Mouse (Mus musculus): ENCODE results near the gene Tle1. TPM values are rescaled to one million over a fixed set of nuclear protein-coding genes. Genes with fewer than 3 reads are reported as not detected.

Tle1 gene
- polyA plus RNA-seq, 1 experiment: 41.2 TPM

- TF ChIP-seq POLR2A (IDR thresholded peaks at IDR 0.05; ENCODE audit: low read depth, low read length): peak; percentile 39
- TF ChIP-seq CTCF (IDR thresholded peaks at IDR 0.05; ENCODE audit: borderline replicate concordance, insufficient read depth, low read length): peak; percentile 89
- Histone ChIP-seq H3K4me3 (ENCODE audit: insufficient read depth, low read length) (peak overlapping the region; percentile 92), H3K4me1 (ENCODE audit: control insufficient read depth, insufficient read depth, low read length) (peaks cover 11% of the 10 kb centered on the region), H3K27ac (ENCODE audit: insufficient read depth, low read length) (no peak overlapping the region)
Measured at GRCm38 (mm10) chr4:72198877-72199411, 1.8 kb downstream of the Tle1 start.

- 0 out of 2 replicates have a peak overlapping the region, but pooled peaks have one; percentile 23 for H3K27ac ChIP-seq (ENCODE audit: insufficient read depth, low read length)
- peak overlapping the region; percentile 92 for H3K4me3 ChIP-seq (ENCODE audit: insufficient read depth, low read length)
- peaks cover 11% of the 10 kb centered on the region for H3K4me1 ChIP-seq (ENCODE audit: control insufficient read depth, insufficient read depth, low read length)
- TF ChIP-seq POLR2A (IDR thresholded peaks at IDR 0.05; ENCODE audit: low read depth, low read length) (no peak), CTCF (IDR thresholded peaks at IDR 0.05; ENCODE audit: borderline replicate concordance, insufficient read depth, low read length) (no peak)
Measured at GRCm38 (mm10) chr4:72197888-72198605, 2.7 kb downstream of the Tle1 start.

- no peak for TF ChIP-seq CTCF (IDR thresholded peaks at IDR 0.05; ENCODE audit: borderline replicate concordance, insufficient read depth, low read length)
- no peak for TF ChIP-seq POLR2A (IDR thresholded peaks at IDR 0.05; ENCODE audit: low read depth, low read length)
- Histone ChIP-seq H3K4me3 (ENCODE audit: insufficient read depth, low read length) (no peak overlapping the region; the same call in 1 of the 2 replicates), H3K27ac (ENCODE audit: insufficient read depth, low read length) (no peak overlapping the region), H3K4me1 (ENCODE audit: control insufficient read depth, insufficient read depth, low read length) (peaks cover 11% of the 10 kb centered on the region)
Measured at GRCm38 (mm10) chr4:72195116-72195835, 5.4 kb downstream of the Tle1 start.

- Histone ChIP-seq H3K4me1 (ENCODE audit: control insufficient read depth, insufficient read depth, low read length) (peaks cover 11% of the 10 kb centered on the region), H3K4me3 (ENCODE audit: insufficient read depth, low read length) (no peak overlapping the region), H3K27ac (ENCODE audit: insufficient read depth, low read length) (no peak overlapping the region)
- TF ChIP-seq CTCF (IDR thresholded peaks at IDR 0.05; ENCODE audit: borderline replicate concordance, insufficient read depth, low read length) (no peak), POLR2A (IDR thresholded peaks at IDR 0.05; ENCODE audit: low read depth, low read length) (no peak)
Measured at GRCm38 (mm10) chr4:72193276-72193675, 7.4 kb downstream of the Tle1 start.

- Histone ChIP-seq H3K27ac (ENCODE audit: insufficient read depth, low read length) (no peak overlapping the region), H3K4me3 (ENCODE audit: insufficient read depth, low read length) (no peak overlapping the region), H3K4me1 (ENCODE audit: control insufficient read depth, insufficient read depth, low read length) (peaks cover 8% of the 10 kb centered on the region; the same call in 1 of the 2 replicates)
- no peak for TF ChIP-seq POLR2A (IDR thresholded peaks at IDR 0.05; ENCODE audit: low read depth, low read length)
- TF ChIP-seq CTCF (IDR thresholded peaks at IDR 0.05; ENCODE audit: borderline replicate concordance, insufficient read depth, low read length): no peak
Measured at GRCm38 (mm10) chr4:72184476-72184875, 16.2 kb downstream of the Tle1 start.

- Histone ChIP-seq H3K27ac (ENCODE audit: insufficient read depth, low read length) (no peak overlapping the region), H3K4me3 (ENCODE audit: insufficient read depth, low read length) (no peak overlapping the region), H3K4me1 (ENCODE audit: control insufficient read depth, insufficient read depth, low read length) (peaks cover 8% of the 10 kb centered on the region; the same call in 1 of the 2 replicates)
- TF ChIP-seq CTCF (IDR thresholded peaks at IDR 0.05; ENCODE audit: borderline replicate concordance, insufficient read depth, low read length) (no peak), POLR2A (IDR thresholded peaks at IDR 0.05; ENCODE audit: low read depth, low read length) (no peak)
Measured at GRCm38 (mm10) chr4:72182343-72182988, 18.3 kb downstream of the Tle1 start.

GRCm38 (mm10) chr4:72175943-72176342, 24.8 kb downstream of the Tle1 start:
- TF ChIP-seq POLR2A (IDR thresholded peaks at IDR 0.05; ENCODE audit: low read depth, low read length): no peak
- TF ChIP-seq CTCF (IDR thresholded peaks at IDR 0.05; ENCODE audit: borderline replicate concordance, insufficient read depth, low read length): no peak
- H3K4me3 ChIP-seq (ENCODE audit: insufficient read depth, low read length): no peak overlapping the region
- no peaks in the 10 kb centered on the region for H3K4me1 ChIP-seq (ENCODE audit: control insufficient read depth, insufficient read depth, low read length)
- no peak overlapping the region; the same call in 1 of the 2 replicates for H3K27ac ChIP-seq (ENCODE audit: insufficient read depth, low read length)

- Histone ChIP-seq H3K27ac (ENCODE audit: insufficient read depth, low read length) (no peak overlapping the region), H3K4me3 (ENCODE audit: insufficient read depth, low read length) (no peak overlapping the region), H3K4me1 (ENCODE audit: control insufficient read depth, insufficient read depth, low read length) (no peaks in the 10 kb centered on the region)
- TF ChIP-seq CTCF (IDR thresholded peaks at IDR 0.05; ENCODE audit: borderline replicate concordance, insufficient read depth, low read length) (no peak), POLR2A (IDR thresholded peaks at IDR 0.05; ENCODE audit: low read depth, low read length) (no peak)
Measured at GRCm38 (mm10) chr4:72168267-72168666, 32.5 kb downstream of the Tle1 start.

- Histone ChIP-seq H3K27ac (ENCODE audit: insufficient read depth, low read length) (no peak overlapping the region), H3K4me3 (ENCODE audit: insufficient read depth, low read length) (no peak overlapping the region), H3K4me1 (ENCODE audit: control insufficient read depth, insufficient read depth, low read length) (no peaks in the 10 kb centered on the region)
- TF ChIP-seq CTCF (IDR thresholded peaks at IDR 0.05; ENCODE audit: borderline replicate concordance, insufficient read depth, low read length) (no peak), POLR2A (IDR thresholded peaks at IDR 0.05; ENCODE audit: low read depth, low read length) (no peak)
Measured at GRCm38 (mm10) chr4:72167761-72168229, 32.9 kb downstream of the Tle1 start.

Data from embryonic fibroblast, embryonic 13.5 days (primary cell).